10 mouse cellular contexts compared by ENCODE assay signal in the genomic region with DNA sequence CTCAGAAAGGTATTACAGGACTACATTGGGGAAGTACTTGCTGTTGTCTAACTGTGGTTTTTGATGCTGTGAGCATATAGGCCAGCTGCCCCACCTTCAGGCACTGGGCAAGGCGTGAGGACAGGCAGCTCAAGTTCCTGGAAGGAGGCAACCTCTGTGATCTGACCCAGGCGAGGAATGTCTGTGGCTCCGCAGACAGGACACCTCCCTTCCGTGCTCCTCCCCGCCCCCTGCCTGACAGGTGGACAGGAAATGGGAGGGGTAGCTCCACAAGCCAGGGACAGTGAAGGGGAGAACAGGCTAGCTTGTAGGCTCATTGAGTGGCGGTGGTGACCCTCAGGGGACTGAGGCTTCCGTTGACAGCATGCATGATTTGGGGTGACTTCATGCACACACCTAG. TPM values are rescaled to one million over a fixed set of nuclear protein-coding genes. Genes with fewer than 3 reads are reported as not detected.
A peak's percentile ranks its signal among the peaks of the same experiment; 100 is the strongest.
DNase-seq lines count a peak whose midpoint lies in the region; ATAC-seq and TF ChIP-seq lines count a peak whose summit lies in the region.
"Had no signal": no experiment of that assay in that cellular context is flagged by ENCODE, and none has a peak within 500 bp of the region (broad histone marks: within the 10 kb centered on the region; RNA-seq: fewer than 3 reads in every experiment).

No protein-coding gene starts in this region.

- peak overlapping the region; percentile 33 for H3K4me3 ChIP-seq in gastrocnemius, adult 2 months
- no peak overlapping the region for H3K4me3 ChIP-seq in midbrain, embryonic 12.5 days
- H3K4me3 ChIP-seq in midbrain, embryonic 15.5 days: no peak overlapping the region
- H3K4me3 ChIP-seq in myocyte: no peak overlapping the region
- H3K4me3 ChIP-seq: embryonic facial prominence, embryonic 15.5 days had no signal

- H3K4me2 ChIP-seq in midbrain, embryonic 12.5 days (replicated peaks): no peak overlapping the region
- no peak overlapping the region for H3K4me2 ChIP-seq in midbrain, embryonic 15.5 days
- no peak overlapping the region for H3K4me2 ChIP-seq in myocyte (ENCODE audit: low read depth)
- H3K4me2 ChIP-seq: embryonic facial prominence, embryonic 15.5 days had no signal

- no peak for TF ChIP-seq POLR2A in myocyte (IDR thresholded peaks at IDR 0.05; ENCODE audit: insufficient read length, low read depth)

- no peak for TF ChIP-seq CTCF in gastrocnemius, adult 2 months (IDR thresholded peaks at IDR 0.05)

- peaks cover 68% of the 10 kb centered on the region for H3K4me1 ChIP-seq in midbrain, embryonic 12.5 days
- peaks cover 29% of the 10 kb centered on the region for H3K4me1 ChIP-seq in midbrain, embryonic 15.5 days

- 0 out of 2 replicates have a peak overlapping the region, but pooled peaks have one; percentile 34 for H3K9ac ChIP-seq in midbrain, embryonic 12.5 days (replicated peaks)
- no peak overlapping the region for H3K9ac ChIP-seq in midbrain, embryonic 15.5 days
- H3K9ac ChIP-seq: embryonic facial prominence, embryonic 15.5 days had no signal

- peaks cover 76% of the 10 kb centered on the region for H3K36me3 ChIP-seq in midbrain, embryonic 12.5 days
- no peaks in the 10 kb centered on the region for H3K36me3 ChIP-seq in midbrain, embryonic 15.5 days (replicated peaks)
- no peaks in the 10 kb centered on the region for H3K36me3 ChIP-seq in myocyte (ENCODE audit: control insufficient read depth, insufficient read depth)
- H3K36me3 ChIP-seq: embryonic facial prominence, embryonic 15.5 days had no signal

- ATAC-seq in midbrain, embryonic 12.5 days (ENCODE audit: low FRiP score, low read depth): no peak
- no peak for ATAC-seq in midbrain, embryonic 15.5 days (replicated peaks)

- intact Hi-C loops in gastrocnemius, adult 2 months (cut with DNase I): no loop called here

- DNase-seq in gastrocnemius, adult 2 months: peak; percentile 83
- DNase-seq in gastrocnemius, postnatal 10 days: no peak
- DNase-seq in gastrocnemius, adult 8-10 months (ENCODE audit: low spot score in 2 of 2): peak; percentile 52 to 68
- no peak for DNase-seq in layer of hippocampus, adult 9-11 months
- DNase-seq in retina, embryonic 14.5 days (ENCODE audit: low spot score): no peak
- DNase-seq: left cerebral cortex, postnatal 4 days had no signal

- H3K9me3 ChIP-seq in midbrain, embryonic 12.5 days: no peaks in the 10 kb centered on the region
- no peaks in the 10 kb centered on the region for H3K9me3 ChIP-seq in midbrain, embryonic 15.5 days
- H3K9me3 ChIP-seq: embryonic facial prominence, embryonic 15.5 days had no signal

- 60% methylated on average over 7 of the region's 7 CpGs for WGBS in midbrain, embryonic 12.5 days
- WGBS in midbrain, embryonic 15.5 days: 68% methylated on average over 7 of the region's 7 CpGs

- H3K27ac ChIP-seq in gastrocnemius, adult 2 months: peak overlapping the region; percentile 89
- H3K27ac ChIP-seq in midbrain, embryonic 12.5 days (replicated peaks): peak overlapping the region; percentile 58
- no peak overlapping the region for H3K27ac ChIP-seq in midbrain, embryonic 15.5 days
- H3K27ac ChIP-seq: embryonic facial prominence, embryonic 15.5 days had no signal

- 0 out of 2 replicates have a peak, but pooled peaks cover 5% of the 10 kb centered on the region for H3K27me3 ChIP-seq in midbrain, embryonic 12.5 days
- H3K27me3 ChIP-seq in midbrain, embryonic 15.5 days (replicated peaks): no peaks in the 10 kb centered on the region
- no peaks in the 10 kb centered on the region for H3K27me3 ChIP-seq in myocyte (ENCODE audit: control insufficient read depth, insufficient read depth, insufficient read length)
- H3K27me3 ChIP-seq: embryonic facial prominence, embryonic 15.5 days had no signal

- no peak overlapping the region for H3ac ChIP-seq in myocyte (ENCODE audit: control insufficient read depth, insufficient read length)

- H3K79me2 ChIP-seq in myocyte (ENCODE audit: control insufficient read depth, insufficient read depth): no peaks in the 10 kb centered on the region

TF ChIP-seq in myocyte, 11 proteins besides CTCF, POLR2A, EP300 and RAD21:
- TF ChIP-seq USF1 (IDR thresholded peaks at IDR 0.05; ENCODE audit: low read depth): no peak
- TF ChIP-seq REST (IDR thresholded peaks at IDR 0.05; ENCODE audit: insufficient read depth, insufficient read length): no peak
- TF ChIP-seq E2F4 (IDR thresholded peaks at IDR 0.05; ENCODE audit: insufficient read depth): no peak
- no peak for TF ChIP-seq POLR2AphosphoS2 (IDR thresholded peaks at IDR 0.05; ENCODE audit: insufficient read length, low read depth)
- TF ChIP-seq SRF (IDR thresholded peaks at IDR 0.05; ENCODE audit: control insufficient read depth, insufficient read length, low read depth): no peak
- peak in 2 of 3 experiments; percentile 17 to 87 for TF ChIP-seq MYOD1 (IDR thresholded peaks at IDR 0.05; ENCODE audit: control insufficient read depth in 1 of 3, insufficient read length in 2 of 3, low read depth in 2 of 3)
- peak in 1 of 3 experiments; percentile 74 for TF ChIP-seq MYOG (IDR thresholded peaks at IDR 0.05; ENCODE audit: control insufficient read depth in 1 of 3, insufficient read depth in 1 of 3, insufficient read length in 2 of 3, low read depth in 2 of 3)
- TF ChIP-seq MAX (IDR thresholded peaks at IDR 0.05; ENCODE audit: low read depth): no peak
- no peak for TF ChIP-seq TCF12 (IDR thresholded peaks at IDR 0.05; ENCODE audit: insufficient read depth, poor library complexity, severe bottlenecking)
- TF ChIP-seq TCF3 (IDR thresholded peaks at IDR 0.05; ENCODE audit: insufficient read length, low read depth): no peak
- no peak for TF ChIP-seq CEBPB (IDR thresholded peaks at IDR 0.05; ENCODE audit: insufficient read depth, poor library complexity, severe bottlenecking)

RNA-seq across cellular contexts. Expression of gene Enho, which starts 24.4 kb away (rescaled TPM):
- 10 to 100 TPM in 1 of 2 experiments, 1 to 10 TPM in 1; 9.1 to 11.9 TPM for total RNA-seq in gastrocnemius, adult 2 months (2021)
- 10 to 100 TPM; 12.9 to 14.5 TPM for total RNA-seq in gastrocnemius, postnatal 10 days (2021)
- polyA plus RNA-seq in midbrain, embryonic 12.5 days (2016; fragmentation: Nextera tagmentation; extraction: Ambion mirVana): 59.3 and 65.4 TPM in 2 replicates
- 121 and 122 TPM in 2 replicates for polyA plus RNA-seq in midbrain, embryonic 15.5 days (2015; fragmentation: Nextera tagmentation; extraction: Ambion mirVana)
- 10 to 100 TPM in 3 of 4 experiments, 1 to 10 TPM in 1; 8.4 to 13.1 (median 10.3) TPM for total RNA-seq in gastrocnemius, adult 8-10 months (2022)
- 8.2 TPM for polyA plus RNA-seq in myocyte (2012; fragmentation: generic; extraction: Trizol)

RNA-seq across cellular contexts. Expression of gene Cntfr, which starts 32.4 kb away (rescaled TPM):
- total RNA-seq in gastrocnemius, adult 2 months (2021): 10 to 100 TPM; 27.3 to 55.3 TPM
- total RNA-seq in gastrocnemius, postnatal 10 days (2021): 10 to 100 TPM; 20.1 to 28.2 TPM
- 35.0 and 43.5 TPM in 2 replicates for polyA plus RNA-seq in midbrain, embryonic 12.5 days (2016; fragmentation: Nextera tagmentation; extraction: Ambion mirVana)
- polyA plus RNA-seq in midbrain, embryonic 15.5 days (2015; fragmentation: Nextera tagmentation; extraction: Ambion mirVana): 28.1 and 32.2 TPM in 2 replicates
- total RNA-seq in gastrocnemius, adult 8-10 months (2022): 10 to 100 TPM; 17.8 to 25.6 (median 22.5) TPM
- 0.06 TPM for polyA plus RNA-seq in myocyte (2012; fragmentation: generic; extraction: Trizol)

RNA-seq across cellular contexts. Expression of gene Il11ra1, which starts 35.3 kb away (rescaled TPM):
- total RNA-seq in gastrocnemius, adult 2 months (2021): 10 to 100 TPM; 33.3 to 73.4 TPM
- 10 to 100 TPM; 74.3 to 75.3 TPM for total RNA-seq in gastrocnemius, postnatal 10 days (2021)
- polyA plus RNA-seq in midbrain, embryonic 12.5 days (2016; fragmentation: Nextera tagmentation; extraction: Ambion mirVana): 63.1 and 76.5 TPM in 2 replicates
- polyA plus RNA-seq in midbrain, embryonic 15.5 days (2015; fragmentation: Nextera tagmentation; extraction: Ambion mirVana): 37.5 and 40.3 TPM in 2 replicates
- total RNA-seq in gastrocnemius, adult 8-10 months (2022): 10 to 100 TPM; 41.4 to 51.9 (median 49.4) TPM
- polyA plus RNA-seq in myocyte (2012; fragmentation: generic; extraction: Trizol): 3.3 TPM

RNA-seq across cellular contexts. Expression of gene Rpp25l, which starts 48.8 kb away (rescaled TPM):
- 10 to 100 TPM; 50.1 to 58.4 TPM for total RNA-seq in gastrocnemius, adult 2 months (2021)
- 10 to 100 TPM; 31.5 to 41.4 TPM for total RNA-seq in gastrocnemius, postnatal 10 days (2021)
- polyA plus RNA-seq in midbrain, embryonic 12.5 days (2016; fragmentation: Nextera tagmentation; extraction: Ambion mirVana): 68.7 and 69.3 TPM in 2 replicates
- 59.1 and 64.6 TPM in 2 replicates for polyA plus RNA-seq in midbrain, embryonic 15.5 days (2015; fragmentation: Nextera tagmentation; extraction: Ambion mirVana)
- 10 to 100 TPM; 57.2 to 67.4 (median 59.9) TPM for total RNA-seq in gastrocnemius, adult 8-10 months (2022)
- 43.8 TPM for polyA plus RNA-seq in myocyte (2012; fragmentation: generic; extraction: Trizol)

RNA-seq across cellular contexts. Expression of gene Dctn3, which starts 58.4 kb away (rescaled TPM):
- 10 to 100 TPM; 40.6 to 42.4 TPM for total RNA-seq in gastrocnemius, adult 2 months (2021)
- 10 to 100 TPM; 44.3 to 57.6 TPM for total RNA-seq in gastrocnemius, postnatal 10 days (2021)
- polyA plus RNA-seq in midbrain, embryonic 12.5 days (2016; fragmentation: Nextera tagmentation; extraction: Ambion mirVana): 184 and 185 TPM in 2 replicates
- polyA plus RNA-seq in midbrain, embryonic 15.5 days (2015; fragmentation: Nextera tagmentation; extraction: Ambion mirVana): 295 and 308 TPM in 2 replicates
- 10 to 100 TPM; 39.1 to 50.9 (median 40.7) TPM for total RNA-seq in gastrocnemius, adult 8-10 months (2022)
- polyA plus RNA-seq in myocyte (2012; fragmentation: generic; extraction: Trizol): 155 TPM

Comparison
In these comparisons a context has a peak if more than half of its experiments do, and no peak if none do; other contexts are left out.
1. DNase-seq: peak in gastrocnemius, adult 2 months (single experiment) and gastrocnemius, adult 8-10 months (2 of 2); none in gastrocnemius, postnatal 10 days (single experiment), layer of hippocampus, adult 9-11 months (single experiment) and retina, embryonic 14.5 days (single experiment).